Mouse (Mus musculus): ENCODE results near the gene Mgat4d. TPM values are rescaled to one million over a fixed set of nuclear protein-coding genes. Genes with fewer than 3 reads are reported as not detected.
"Not testable (repeated sequence)": the region's sequence is repeated elsewhere in the genome, so short reads cannot be mapped to it uniquely, and the experiment has no call there.

The Mgat4d gene
- polyA plus RNA-seq, 1 experiment: not detected

GRCm38 (mm10) chr8:83417970-83418369, 69.7 kb downstream of the Mgat4d start:
- 60% methylated on average over 6 of the region's 6 CpGs for WGBS
- H3K4me1 ChIP-seq (ENCODE audit: control insufficient read depth, insufficient read depth, low read length): no peaks in the 10 kb centered on the region
- DNase-seq: no peak
- H3K4me3 ChIP-seq (replicated peaks; ENCODE audit: extremely low read depth, low read depth, low read length): no peak overlapping the region
- TF ChIP-seq CTCF (IDR thresholded peaks at IDR 0.05; ENCODE audit: insufficient read depth, low read length) (no peak), POLR2A (IDR thresholded peaks at IDR 0.05; ENCODE audit: borderline replicate concordance, extremely low read depth, low read depth, low read length) (no peak)

GRCm38 (mm10) chr8:83418805-83419516, 70.7 kb downstream of the Mgat4d start:
- Histone ChIP-seq H3K4me3 (replicated peaks; ENCODE audit: extremely low read depth, low read depth, low read length) (no peak overlapping the region), H3K4me1 (ENCODE audit: control insufficient read depth, insufficient read depth, low read length) (no peaks in the 10 kb centered on the region)
- peak; percentile 29 for DNase-seq
- 67% methylated on average over 11 of the region's 11 CpGs for whole genome bisulfite sequencing
- TF ChIP-seq POLR2A (IDR thresholded peaks at IDR 0.05; ENCODE audit: borderline replicate concordance, extremely low read depth, low read depth, low read length): no peak

- H3K4me1 ChIP-seq (ENCODE audit: control insufficient read depth, insufficient read depth, low read length): no peaks in the 10 kb centered on the region
- no peak for DNase-seq
- H3K4me3 ChIP-seq (replicated peaks; ENCODE audit: extremely low read depth, low read depth, low read length): no peak overlapping the region
- TF ChIP-seq CTCF (IDR thresholded peaks at IDR 0.05; ENCODE audit: insufficient read depth, low read length): no peak
- TF ChIP-seq POLR2A (IDR thresholded peaks at IDR 0.05; ENCODE audit: borderline replicate concordance, extremely low read depth, low read depth, low read length): no peak
- 90% methylated on average over 1 of the region's 1 CpGs for WGBS
Measured at GRCm38 (mm10) chr8:83421354-83421753, 73.1 kb downstream of the Mgat4d start.

GRCm38 (mm10) chr8:83423032-83423825, 75.0 kb downstream of the Mgat4d start:
- 55% methylated on average over 13 of the region's 13 CpGs for WGBS
- no peak for DNase-seq
- Histone ChIP-seq H3K4me3 (replicated peaks; ENCODE audit: extremely low read depth, low read depth, low read length) (no peak overlapping the region), H3K4me1 (ENCODE audit: control insufficient read depth, insufficient read depth, low read length) (no peaks in the 10 kb centered on the region)
- TF ChIP-seq CTCF (IDR thresholded peaks at IDR 0.05; ENCODE audit: insufficient read depth, low read length) (no peak), POLR2A (IDR thresholded peaks at IDR 0.05; ENCODE audit: borderline replicate concordance, extremely low read depth, low read depth, low read length) (no peak)

GRCm38 (mm10) chr8:83425202-83425601, 76.9 kb downstream of the Mgat4d start:
- Histone ChIP-seq H3K4me3 (replicated peaks; ENCODE audit: extremely low read depth, low read depth, low read length) (no peak overlapping the region), H3K4me1 (ENCODE audit: control insufficient read depth, insufficient read depth, low read length) (no peaks in the 10 kb centered on the region)
- WGBS: 84% methylated on average over 6 of the region's 6 CpGs
- TF ChIP-seq POLR2A (IDR thresholded peaks at IDR 0.05; ENCODE audit: borderline replicate concordance, extremely low read depth, low read depth, low read length) (no peak), CTCF (IDR thresholded peaks at IDR 0.05; ENCODE audit: insufficient read depth, low read length) (no peak)
- no peak for DNase-seq

- TF ChIP-seq CTCF (IDR thresholded peaks at IDR 0.05; ENCODE audit: insufficient read depth, low read length) (no peak), POLR2A (IDR thresholded peaks at IDR 0.05; ENCODE audit: borderline replicate concordance, extremely low read depth, low read depth, low read length) (no peak)
- Histone ChIP-seq H3K4me3 (replicated peaks; ENCODE audit: extremely low read depth, low read depth, low read length) (no peak overlapping the region), H3K4me1 (ENCODE audit: control insufficient read depth, insufficient read depth, low read length) (no peaks in the 10 kb centered on the region)
- DNase-seq: no peak
- 58% methylated on average over 11 of the region's 11 CpGs for WGBS
Measured at GRCm38 (mm10) chr8:83426104-83426759, 78.0 kb downstream of the Mgat4d start.

GRCm38 (mm10) chr8:83426949-83427348, 78.7 kb downstream of the Mgat4d start:
- WGBS: 19% methylated on average over 7 of the region's 7 CpGs
- H3K4me1 ChIP-seq (ENCODE audit: control insufficient read depth, insufficient read depth, low read length): no peaks in the 10 kb centered on the region
- no peak overlapping the region for H3K4me3 ChIP-seq (replicated peaks; ENCODE audit: extremely low read depth, low read depth, low read length)
- TF ChIP-seq CTCF (IDR thresholded peaks at IDR 0.05; ENCODE audit: insufficient read depth, low read length) (no peak), POLR2A (IDR thresholded peaks at IDR 0.05; ENCODE audit: borderline replicate concordance, extremely low read depth, low read depth, low read length) (no peak)
- no peak for DNase-seq

- not testable (repeated sequence) for H3K4me1 ChIP-seq (ENCODE audit: control insufficient read depth, insufficient read depth, low read length); DNase-seq; H3K4me3 ChIP-seq (replicated peaks; ENCODE audit: extremely low read depth, low read depth, low read length)
- WGBS: 87% methylated on average over 3 of the region's 3 CpGs
Measured at GRCm38 (mm10) chr8:83428621-83429020, 80.3 kb downstream of the Mgat4d start.

- DNase-seq: no peak
- Histone ChIP-seq H3K4me3 (replicated peaks; ENCODE audit: extremely low read depth, low read depth, low read length) (no peak overlapping the region), H3K4me1 (ENCODE audit: control insufficient read depth, insufficient read depth, low read length) (no peaks in the 10 kb centered on the region)
- TF ChIP-seq POLR2A (IDR thresholded peaks at IDR 0.05; ENCODE audit: borderline replicate concordance, extremely low read depth, low read depth, low read length): no peak
- no peak for TF ChIP-seq CTCF (IDR thresholded peaks at IDR 0.05; ENCODE audit: insufficient read depth, low read length)
- WGBS: 55% methylated on average over 4 of the region's 4 CpGs
Measured at GRCm38 (mm10) chr8:83429071-83429524, 80.8 kb downstream of the Mgat4d start.

Other genes with a start within 250 kb of the Mgat4d start
- gene Tbc1d9, start 183.1 kb upstream of the Mgat4d start, polyA plus RNA-seq (2012; rRNA removed): 21.9 and 22.7 TPM in 2 replicates
- gene Gm10645, start 182.3 kb upstream of the Mgat4d start, polyA plus RNA-seq (2012; rRNA removed): 0.67 and 1.4 TPM in 2 replicates
- 2.1 and 179 TPM in 2 replicates for gene Ucp1, start 58.1 kb upstream of the Mgat4d start, polyA plus RNA-seq (2012; rRNA removed)
- 1.9 and 3.7 TPM in 2 replicates for gene Elmod2, start 16.0 kb upstream of the Mgat4d start, polyA plus RNA-seq (2012; rRNA removed)
- not detected in 2 replicates for gene Clgn, start 41.4 kb downstream of the Mgat4d start, polyA plus RNA-seq (2012; rRNA removed)
- 9.7 and 12.6 TPM in 2 replicates for gene Scoc, start 109.9 kb downstream of the Mgat4d start, polyA plus RNA-seq (2012; rRNA removed)
- gene Olfr370, start 187.3 kb downstream of the Mgat4d start, polyA plus RNA-seq (2012; rRNA removed): not detected in 2 replicates
- 269 and 286 TPM in 2 replicates for gene Ndufb7, start 218.2 kb downstream of the Mgat4d start, polyA plus RNA-seq (2012; rRNA removed)

Data from lung, adult 2 months (tissue).